Mouse (Mus musculus): ENCODE data around the gene 4930430F08Rik.

- TF ChIP-seq CTCF (IDR thresholded peaks at IDR 0.05; ENCODE audit: insufficient read depth, low read depth, low read length) (no peak), POLR2A (IDR thresholded peaks at IDR 0.05; ENCODE audit: insufficient read depth, low read depth, low read length) (no peak)
Observed at GRCm38 (mm10) chr10:100622494-100622893, 32.3 kb upstream of the 4930430F08Rik start.
